Mouse (Mus musculus) kidney, postnatal 0 days (tissue): ENCODE measurements around the gene Sfr1. TPM values are rescaled to one million over a fixed set of nuclear protein-coding genes. Genes with fewer than 3 reads are reported as not detected.

Experiments used
- ATAC-seq: fragments of 200-750 bp; cut with Nextera tagmentation; replicated peaks from 2 replicates; pipeline ENCODE4 v1.8.0; 2017; ENCODE audit warnings: low read depth, moderate number of reproducible peaks, moderate TSS enrichment, moderate library complexity; ENCODE audit not compliant: low FRiP score
- DNase-seq: peaks from one replicate; pipeline ENCODE4 v3.0.0-alpha.2; 2016; ENCODE audit warnings: low spot score
- H3K27ac ChIP-seq: fragments of 300-500 bp; sonication (generic); 2 replicates; pipeline ENCODE4 v1.5.1; 2014; ENCODE audit warnings: mild to moderate bottlenecking
- H3K27me3 ChIP-seq: fragments of 300-500 bp; sonication (generic); 2 replicates; pipeline ENCODE4 v1.6.1; 2014; ENCODE audit warnings: low read length, mixed read lengths; ENCODE audit not compliant: insufficient read depth
- H3K36me3 ChIP-seq: fragments of 300-500 bp; sonication (generic); 2 replicates; pipeline ENCODE4 v1.6.1; 2014; ENCODE audit warnings: low read length, mixed read lengths; ENCODE audit not compliant: insufficient read depth
- H3K4me1 ChIP-seq: fragments of 300-500 bp; sonication (generic); replicated peaks from 2 replicates; pipeline ENCODE4 v1.6.1; 2014; ENCODE audit warnings: antibody characterized with exemption, low read length, mixed read lengths; ENCODE audit not compliant: insufficient read depth
- H3K4me2 ChIP-seq: fragments of 300-500 bp; sonication (generic); 2 replicates; pipeline ENCODE4 v1.6.1; 2014; ENCODE audit warnings: mild to moderate bottlenecking, low read length, moderate library complexity, mixed read lengths
- H3K4me3 ChIP-seq: fragments of 300-500 bp; sonication (generic); replicated peaks from 2 replicates; pipeline ENCODE4 v1.5.1; 2014; ENCODE audit warnings: low read depth, low read length
- H3K9ac ChIP-seq: fragments of 300-500 bp; sonication (generic); 2 replicates; pipeline ENCODE4 v1.6.1; 2014; ENCODE audit warnings: low read depth, low read length
- H3K9me3 ChIP-seq: fragments of 300-500 bp; sonication (generic); replicated peaks from 2 replicates; pipeline ENCODE4 v1.6.1; 2016; ENCODE audit warnings: low read length, inconsistent platforms, mixed read lengths
- CTCF ChIP-seq: IDR thresholded peaks from 2 replicates; pipeline ENCODE4 v1.5.1; 2016; ENCODE audit warnings: antibody characterized with exemption, low read depth, mild to moderate bottlenecking, moderate library complexity
- WGBS: fragments of 180-500 bp; shearing (Covaris S2); extraction: QIAGEN DNeasy Blood & Tissue Kit; methylation state at CpG from one replicate; pipeline ENCODE4 v1.1.7; 2014; 5-methylcytosine and 5-hydroxymethylcytosine counted together
- microRNA-seq: library from miRNA; unstranded; fragments of <30 nt; microRNA quantifications from one replicate; pipeline ENCODE4, GENCODE M21; 2016
- polyA plus RNA-seq: library from polyadenylated mRNA; unstranded; fragments of >200 nt; fragmentation: Nextera tagmentation; extraction: Ambion mirVana; gene quantifications from 2 replicates; pipeline ENCODE4 v1.2.1, GENCODE M21; 2015

Gene Sfr1
- polyA plus RNA-seq, 1 experiment from 2014 or later: 224 TPM

DNA sequence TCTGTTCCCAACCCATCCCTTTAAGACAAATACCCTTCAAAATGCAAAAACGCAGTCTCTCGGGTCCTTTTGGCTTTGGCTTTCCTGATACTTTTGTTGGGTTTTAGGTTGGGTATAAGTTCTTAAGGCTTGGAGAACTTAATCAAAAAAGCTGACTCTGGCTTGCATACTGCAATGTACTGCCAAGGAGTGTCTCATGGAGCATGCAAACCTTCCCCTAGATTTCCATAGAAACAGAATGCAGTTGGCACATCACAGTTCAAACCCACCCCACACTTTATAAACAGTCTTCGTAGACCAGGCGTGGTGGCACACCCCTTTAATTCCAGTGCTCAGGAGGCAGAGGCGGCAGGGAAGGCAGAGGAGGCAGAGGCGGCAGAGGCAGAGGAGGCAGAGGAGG, 46.4 kb downstream of the Sfr1 start:
- no peak overlapping the region for H3K9ac ChIP-seq
- WGBS: 75% methylated on average over 6 of the region's 6 CpGs
- H3K27me3 ChIP-seq: no peaks in the 10 kb centered on the region
- no peaks in the 10 kb centered on the region for H3K4me1 ChIP-seq
- DNase-seq (no peak), ATAC-seq (no peak)
- no peak overlapping the region for H3K4me3 ChIP-seq
- no peak for TF ChIP-seq CTCF
- no peak overlapping the region for H3K27ac ChIP-seq
- no peaks in the 10 kb centered on the region for H3K36me3 ChIP-seq
- H3K4me2 ChIP-seq: no peak overlapping the region
- H3K9me3 ChIP-seq: no peaks in the 10 kb centered on the region

DNA sequence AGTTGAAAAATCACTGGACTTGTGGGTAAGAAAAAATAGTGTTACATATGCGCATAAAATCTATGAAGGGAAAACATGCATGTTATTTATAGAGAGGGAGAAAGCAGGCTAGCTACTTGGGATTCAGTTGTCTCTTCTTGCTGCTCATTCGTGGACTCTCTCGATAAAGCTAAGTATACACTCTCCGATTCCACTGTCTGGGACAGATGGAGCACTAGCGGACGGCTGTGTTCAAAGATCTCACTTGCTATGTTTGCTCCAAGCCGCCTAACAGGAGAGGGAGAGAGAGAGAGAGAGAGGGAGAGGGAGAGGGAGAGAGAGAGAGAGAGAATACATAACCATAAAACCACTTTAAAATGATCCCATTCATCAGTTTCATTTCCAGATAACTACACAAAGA, 48.7 kb downstream of the Sfr1 start:
- Histone ChIP-seq H3K9me3 (no peaks in the 10 kb centered on the region), H3K9ac (no peak overlapping the region), H3K27me3 (no peaks in the 10 kb centered on the region), H3K27ac (no peak overlapping the region), H3K36me3 (no peaks in the 10 kb centered on the region), H3K4me1 (no peaks in the 10 kb centered on the region), H3K4me2 (no peak overlapping the region), H3K4me3 (no peak overlapping the region)
- DNase-seq (no peak), ATAC-seq (no peak)
- WGBS: 91% methylated on average over 7 of the region's 7 CpGs
- no peak for TF ChIP-seq CTCF

DNA sequence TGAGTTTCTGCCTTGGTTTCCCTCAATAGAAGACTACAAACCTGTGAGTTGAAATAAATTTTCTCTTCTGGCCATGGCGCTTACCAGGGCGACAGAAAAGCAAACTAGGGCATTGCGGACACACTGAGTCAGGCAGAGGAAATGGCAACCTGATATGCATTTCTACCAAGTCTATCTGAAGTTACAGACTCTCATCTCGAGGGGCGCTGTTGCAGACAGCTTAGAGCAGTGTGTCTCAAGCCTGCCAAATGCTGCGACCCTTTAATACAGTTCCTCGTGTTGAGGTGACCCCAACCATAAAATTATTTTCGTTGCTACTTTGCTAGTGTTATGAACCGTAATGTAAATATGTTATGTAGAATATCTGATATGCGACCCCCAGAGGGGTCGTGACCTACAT, 49.5 kb downstream of the Sfr1 start:
- H3K4me1 ChIP-seq: no peaks in the 10 kb centered on the region
- no peaks in the 10 kb centered on the region for H3K36me3 ChIP-seq
- no peak overlapping the region for H3K4me2 ChIP-seq
- no peak overlapping the region for H3K9ac ChIP-seq
- ATAC-seq: no peak
- H3K4me3 ChIP-seq: no peak overlapping the region
- H3K27ac ChIP-seq: no peak overlapping the region
- no peaks in the 10 kb centered on the region for H3K27me3 ChIP-seq
- no peak for DNase-seq
- TF ChIP-seq CTCF: no peak
- 74% methylated on average over 11 of the region's 11 CpGs for WGBS
- H3K9me3 ChIP-seq: no peaks in the 10 kb centered on the region

DNA sequence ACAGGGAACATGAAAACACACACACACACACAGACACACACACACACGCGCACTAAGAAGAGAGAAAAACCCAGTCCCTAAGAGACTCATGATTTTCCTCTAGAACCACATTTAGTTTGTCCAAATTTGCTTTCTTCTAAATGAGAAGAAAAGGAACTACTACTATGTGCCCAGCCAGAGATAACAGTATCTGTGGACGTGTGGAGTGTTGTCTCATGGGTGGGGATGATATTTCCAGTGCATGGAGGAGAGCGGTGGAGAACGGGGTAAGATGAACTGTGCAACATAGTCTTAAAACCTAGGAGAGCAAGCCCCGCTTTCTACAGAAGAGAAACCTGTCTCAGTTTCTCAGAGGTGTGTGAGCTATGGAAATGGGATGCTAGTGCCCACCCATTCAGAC, 52.4 kb downstream of the Sfr1 start:
- no peaks in the 10 kb centered on the region for H3K4me1 ChIP-seq
- no peak for TF ChIP-seq CTCF
- H3K4me2 ChIP-seq: no peak overlapping the region
- WGBS: 91% methylated on average over 6 of the region's 6 CpGs
- H3K36me3 ChIP-seq: no peaks in the 10 kb centered on the region
- H3K27ac ChIP-seq: no peak overlapping the region
- no peak overlapping the region for H3K4me3 ChIP-seq
- ATAC-seq (no peak), DNase-seq (no peak)
- no peaks in the 10 kb centered on the region for H3K27me3 ChIP-seq
- H3K9ac ChIP-seq: no peak overlapping the region
- H3K9me3 ChIP-seq: no peaks in the 10 kb centered on the region

Small RNA genes lying within 50 kb of the gene (microRNA-seq; reads per million reads assigned to microRNA genes)
- gene Mir8090: not detected

Other genes starting within 250 kb of the Sfr1 start
- gene Stn1, start 194.2 kb upstream of the Sfr1 start, polyA plus RNA-seq: 31.5 and 33.9 TPM in 2 replicates
- gene Slk, start 152.0 kb upstream of the Sfr1 start, polyA plus RNA-seq: 12.5 and 14.6 TPM in 2 replicates
- 0.34 and 0.43 TPM in 2 replicates for gene Col17a1, start 39.6 kb upstream of the Sfr1 start, polyA plus RNA-seq
- gene Gsto1, start 123.3 kb downstream of the Sfr1 start, polyA plus RNA-seq: 150 and 159 TPM in 2 replicates
- gene Gsto2, start 133.9 kb downstream of the Sfr1 start, polyA plus RNA-seq: 1.7 and 1.9 TPM in 2 replicates
- gene Cfap43, start 187.6 kb downstream of the Sfr1 start, polyA plus RNA-seq: 0.06 and 0.16 TPM in 2 replicates
- 10.7 and 12.1 TPM in 2 replicates for gene Itprip, start 187.6 kb downstream of the Sfr1 start, polyA plus RNA-seq
- 0.09 TPM in 1 of 2 replicates, not detected in the other for gene Cfap58, start 206.0 kb downstream of the Sfr1 start, polyA plus RNA-seq